Mouse (Mus musculus) CH12.LX (cell line): ENCODE measurements around the gene Snx9.

Source experiments
- CTCF ChIP-seq, 2 experiments: IDR thresholded peaks in 1 of 2; conservative IDR thresholded peaks in 1 of 2; 2 replicates each; pipeline ENCODE4 v1.5.1; 2011 to 2012; ENCODE audit warnings: low read depth in 2 of 2, low read length in 2 of 2, improper control_type of control experiment in 1 of 2, inconsistent platforms in 1 of 2, mild to moderate bottlenecking in 1 of 2, moderate library complexity in 1 of 2
- ELF1 ChIP-seq: IDR thresholded peaks from 2 replicates; pipeline ENCODE4 v1.6.1; 2014; ENCODE audit warnings: low read depth, mild to moderate bottlenecking, inconsistent platforms, low read length, improper control_type of control experiment
- HCFC1 ChIP-seq: IDR thresholded peaks from 2 replicates; pipeline ENCODE4 v1.6.1; 2012; ENCODE audit warnings: low read depth, mild to moderate bottlenecking, inconsistent platforms, low read length, improper control_type of control experiment
- MAFK ChIP-seq: IDR thresholded peaks from 2 replicates; pipeline ENCODE4 v1.6.1; 2011; ENCODE audit warnings: low read length, improper control_type of control experiment; ENCODE audit not compliant: insufficient replicate concordance
- ZKSCAN1 ChIP-seq: IDR thresholded peaks from 2 replicates; pipeline ENCODE4 v1.6.1; 2012; ENCODE audit warnings: low read depth, inconsistent platforms, low read length, improper control_type of control experiment, borderline replicate concordance

DNA sequence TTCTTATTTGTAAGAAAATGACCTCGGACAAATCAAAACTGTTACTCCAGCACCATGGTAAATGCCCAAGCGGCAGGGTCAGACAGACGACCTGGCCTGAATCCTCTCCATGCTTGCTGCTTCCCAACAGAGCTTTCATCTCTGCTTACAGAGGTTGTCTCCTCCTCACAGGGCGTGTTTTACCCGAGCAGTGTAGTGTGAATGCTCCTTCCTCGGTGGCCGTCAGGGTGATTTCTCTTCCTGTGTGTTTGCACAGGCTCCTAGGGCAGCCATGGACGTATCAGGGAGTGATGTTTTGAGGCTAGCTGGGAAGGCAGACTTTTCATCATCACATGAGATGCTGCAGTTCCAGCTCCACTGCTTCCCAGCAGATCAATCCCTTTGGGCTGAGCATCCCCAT lies 17.1 kb downstream of the Snx9 start:
- TF ChIP-seq MAFK: no peak
- TF ChIP-seq ELF1: no peak
- TF ChIP-seq ZKSCAN1: no peak
- TF ChIP-seq CTCF (conservative IDR thresholded peaks at IDR 0.05 in 1 of 2, IDR thresholded peaks at IDR 0.05 in 1 of 2; ENCODE audit: low read depth in 2 of 2, low read length in 2 of 2): no peak
- TF ChIP-seq HCFC1: no peak
